Mouse (Mus musculus) CD4-positive, CD25-positive, alpha-beta regulatory T cell (primary cell): ENCODE measurements around the gene Vmn1r8. TPM values are rescaled to one million over a fixed set of nuclear protein-coding genes. Genes with fewer than 3 reads are reported as not detected.

Experiments used
- polyA plus RNA-seq: library from polyadenylated mRNA; unstranded; fragments of 100-300 nt; shearing (Covaris generic); gene quantifications from one replicate; pipeline ENCODE4 v1.2.1, GENCODE M21; 2017

The Vmn1r8 gene
- not detected for polyA plus RNA-seq

DNA sequence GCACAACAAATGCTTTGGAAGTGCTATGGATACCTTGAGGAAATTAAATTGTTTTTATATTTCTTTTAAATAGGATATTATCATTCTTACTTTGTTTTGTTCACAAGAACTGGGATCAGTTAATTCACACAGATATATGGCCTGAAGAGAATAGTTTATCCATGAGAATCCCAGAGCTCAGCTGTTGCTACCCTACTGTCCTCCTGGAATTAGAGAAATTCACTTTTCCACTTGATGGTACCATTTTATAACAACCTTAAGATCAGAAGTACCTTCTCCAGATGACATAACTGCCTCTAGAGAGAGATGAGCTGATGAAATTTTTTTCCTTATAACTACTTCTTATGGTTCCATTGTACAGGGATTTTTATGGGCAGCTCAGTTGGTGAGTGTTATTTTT lies at the start of gene Vmn1r8:
Vmn1r8 (plus strand) TSS at position 301 of the 400 bp plus-strand sequence.

GRCm38 (mm10) chr6:56996943-56997342 lies 35.1 kb upstream of the Vmn1r8 start, which contains the start of gene Vmn1r6:
TSS of gene Vmn1r6 (plus strand) at chr6:56997243.

GRCm38 (mm10) chr6:57025224-57025623 lies 6.9 kb upstream of the Vmn1r8 start, which contains the start of gene Vmn1r7:
TSS of gene Vmn1r7 (minus strand) at chr6:57025324.

DNA sequence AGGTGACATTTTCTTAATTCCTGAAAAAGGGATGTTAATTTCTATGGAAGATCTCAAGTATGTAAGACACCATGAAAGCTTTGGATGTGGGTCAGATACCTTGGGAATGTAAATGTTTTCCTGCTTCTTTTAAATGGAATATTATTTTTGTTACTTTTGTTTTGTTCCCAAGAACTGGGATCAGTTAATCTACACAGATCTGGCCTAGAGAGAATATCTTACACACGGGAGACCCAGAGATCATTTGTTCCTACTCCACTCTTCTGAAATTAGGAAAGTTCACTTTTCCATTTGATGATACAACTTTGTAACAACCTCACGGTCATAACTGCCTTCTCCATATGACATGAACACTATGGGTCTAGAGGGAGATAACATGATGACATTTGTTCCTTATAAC lies 34.4 kb downstream of the Vmn1r8 start, which contains the start of gene Vmn1r9:
Vmn1r9 (plus strand) TSS at position 301 of the 400 bp plus-strand sequence.

Other genes with a start within 250 kb of the Vmn1r8 start
- gene Kbtbd2, start 234.5 kb upstream of the Vmn1r8 start, polyA plus RNA-seq = 67.7 TPM
- 0.07 TPM for gene Fkbp9, start 200.2 kb upstream of the Vmn1r8 start, polyA plus RNA-seq
- gene Nt5c3, start 108.4 kb upstream of the Vmn1r8 start, polyA plus RNA-seq = 87.8 TPM
- 0.08 TPM for gene Vmn1r4, start 108.3 kb upstream of the Vmn1r8 start, polyA plus RNA-seq
- gene Vmn1r5, start 62.0 kb upstream of the Vmn1r8 start, polyA plus RNA-seq = not detected
- 0.02 TPM for gene Vmn1r6, start 35.0 kb upstream of the Vmn1r8 start, polyA plus RNA-seq
- not detected for gene Vmn1r7, start 7.0 kb upstream of the Vmn1r8 start, polyA plus RNA-seq
- not detected for gene Vmn1r9, start 34.5 kb downstream of the Vmn1r8 start, polyA plus RNA-seq
- gene Vmn1r10, start 77.2 kb downstream of the Vmn1r8 start, polyA plus RNA-seq = not detected
- gene Vmn1r11, start 101.2 kb downstream of the Vmn1r8 start, polyA plus RNA-seq = not detected
- gene Vmn1r12, start 124.6 kb downstream of the Vmn1r8 start, polyA plus RNA-seq = 0.04 TPM
- gene Vmn1r13, start 171.0 kb downstream of the Vmn1r8 start, polyA plus RNA-seq = 0.38 TPM
- 0.06 TPM for gene Vmn1r14, start 199.4 kb downstream of the Vmn1r8 start, polyA plus RNA-seq
- gene Vmn1r15, start 225.7 kb downstream of the Vmn1r8 start, polyA plus RNA-seq = not detected